Mouse (Mus musculus) thymus, adult 2 months (tissue): Measurements from ENCODE around the gene 1810062G17Rik.

ENCODE experiments used
- CTCF ChIP-seq: fragments of 200-500 bp; IDR thresholded peaks from 2 replicates; pipeline ENCODE4 v1.5.1; 2012; ENCODE audit warnings: mild to moderate bottlenecking, control low read depth, low read length, moderate library complexity, borderline replicate concordance; ENCODE audit not compliant: control insufficient read depth, poor library complexity, insufficient read depth; ENCODE audit errors: extremely low read depth
- POLR2A ChIP-seq: fragments of 200-500 bp; IDR thresholded peaks from 2 replicates; pipeline ENCODE4 v1.6.1; 2012; ENCODE audit warnings: mild to moderate bottlenecking, low read length, control low read depth, moderate library complexity; ENCODE audit not compliant: control insufficient read depth, poor library complexity, insufficient read depth; ENCODE audit errors: extremely low read depth

DNA sequence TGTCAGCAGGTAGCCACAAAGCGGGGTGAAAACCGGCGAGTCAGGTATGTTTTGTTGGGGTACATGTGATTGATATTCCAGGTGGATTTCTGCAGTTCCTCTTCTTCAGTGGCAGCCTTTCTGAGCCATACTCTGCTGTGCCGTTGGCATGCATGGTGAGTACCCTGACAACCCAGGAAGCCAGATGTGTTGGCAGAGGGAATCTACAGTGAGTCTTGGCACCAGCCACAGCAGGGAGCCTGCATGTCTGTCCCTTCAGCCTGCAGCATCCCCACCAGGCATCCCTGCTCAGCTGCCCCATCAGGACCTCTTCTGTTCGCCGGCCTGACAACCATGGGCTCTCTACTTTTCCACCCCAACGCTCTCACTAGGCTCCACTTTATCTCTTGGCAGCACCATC, 25.8 kb downstream of the 1810062G17Rik start:
- no peak for TF ChIP-seq POLR2A
- TF ChIP-seq CTCF, result no peak
